Mouse (Mus musculus) left cerebral cortex, postnatal 10 days (tissue): ENCODE data around the gene Ctxn1. TPM values are rescaled to one million over a fixed set of nuclear protein-coding genes. Genes with fewer than 3 reads are reported as not detected.

Experiments used
- DNase-seq, 2 experiments: peaks; one replicate each; pipeline ENCODE4 v3.0.0; 2021 to 2022; ENCODE audit warnings: low spot score in 2 of 2, mixed read lengths in 1 of 2; ENCODE audit errors: extremely low spot score in 1 of 2
- intact Hi-C: fragments of 180-260 bp; cut with DNase I; formaldehyde crosslinking; loops from one replicate; pipeline ENCODE4 v1.15.1; 2025
- total RNA-seq, 2 experiments: library from RNA; stranded (reverse); gene quantifications; 2 replicates each; pipeline ENCODE4 v1.2.3; 2021

Ctxn1 gene
- total RNA-seq, 2 experiments from 2014 or later = 508 to 519 TPM

DNA sequence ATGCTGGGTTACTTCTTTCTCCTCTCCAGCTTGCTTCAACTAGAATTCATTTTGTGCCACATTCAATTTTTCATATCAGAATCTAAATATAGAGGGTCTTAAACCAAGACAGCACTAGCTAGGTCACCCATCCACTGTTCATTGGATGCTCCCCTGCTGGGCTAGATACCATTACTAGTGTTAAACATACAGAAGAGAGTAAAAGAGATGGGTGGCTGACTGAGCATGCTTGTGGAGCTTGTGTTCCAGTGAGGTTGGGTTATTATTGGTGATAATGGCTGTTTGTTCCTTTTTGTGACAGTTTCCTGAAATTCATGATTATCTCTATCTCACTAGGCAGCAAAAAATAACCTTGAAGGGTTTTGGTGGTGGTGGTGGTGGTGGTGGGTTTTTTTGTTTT lies 37.0 kb downstream of the Ctxn1 start:
- no peak for DNase-seq
- intact Hi-C loops = no loop called here

DNA sequence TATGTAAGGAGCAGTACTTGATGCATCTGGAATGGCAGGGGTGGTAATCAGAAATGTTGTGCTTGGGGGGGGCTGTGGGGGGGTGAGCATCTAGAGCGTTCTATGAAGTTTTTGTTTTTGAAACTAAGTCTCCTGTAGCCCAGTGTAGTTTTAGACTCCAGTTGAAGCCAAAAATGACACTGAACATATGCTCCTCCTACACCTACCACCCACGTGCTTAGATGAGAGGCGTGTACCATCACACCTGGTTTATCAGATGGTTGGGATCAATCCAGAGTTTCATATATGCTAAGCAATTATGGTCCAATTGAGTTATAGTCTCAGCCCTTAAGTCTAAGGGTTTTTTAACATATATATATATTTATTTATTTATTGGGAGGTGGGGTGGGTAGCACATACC lies 39.5 kb downstream of the Ctxn1 start:
- DNase-seq = no peak
- intact Hi-C loops = loop anchor here (2.0 kb wide), 1 partner anchor 15 kb away; no protein-coding TSS in a partner anchor

DNA sequence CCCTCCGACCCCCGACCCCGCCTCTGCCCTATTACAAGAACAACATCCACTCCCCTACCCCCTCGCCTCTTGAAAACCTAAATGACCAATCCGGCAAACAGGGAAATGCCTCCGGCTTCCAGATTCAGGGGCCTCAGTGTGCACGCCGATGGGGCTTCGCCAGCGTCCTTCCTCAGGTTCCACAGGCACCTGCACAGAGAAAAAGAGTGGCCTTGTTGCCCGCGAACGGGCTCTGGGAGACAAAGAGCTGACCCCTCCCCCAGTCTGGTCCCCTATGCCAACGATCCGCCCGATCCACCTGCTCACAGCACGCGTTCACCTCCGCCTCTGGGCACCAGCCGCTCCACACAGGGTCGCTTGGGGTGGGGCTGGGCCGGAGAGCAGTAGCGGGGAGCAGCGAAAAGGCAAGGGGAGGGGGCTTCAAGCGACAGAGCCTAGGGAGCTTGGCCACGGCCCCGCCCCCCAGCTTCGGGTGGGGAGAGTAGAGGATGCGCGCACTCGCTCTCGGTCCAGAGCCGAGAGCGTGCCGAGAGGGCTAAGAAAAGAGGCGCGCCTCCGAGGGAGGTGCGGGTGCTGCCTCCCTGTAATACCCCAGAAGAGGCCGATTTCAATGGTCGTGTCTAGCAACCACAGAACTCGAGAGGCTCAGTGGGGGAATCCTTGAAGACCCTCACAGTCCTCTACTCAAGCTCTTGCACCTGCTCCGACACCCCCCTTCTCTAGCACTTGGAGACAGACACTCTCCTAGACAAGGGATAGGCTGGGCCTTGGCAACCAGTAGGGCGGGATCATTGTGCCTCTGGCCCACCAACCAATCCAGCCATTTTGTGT lies 42.1 kb downstream of the Ctxn1 start, which contains the start of gene Prr36:
Gene Prr36, minus strand, starts transcription at position 669 of the 831 bp plus-strand sequence.
- intact Hi-C loops = no loop called here
- peak; percentile 67 to 83 for DNase-seq

DNA sequence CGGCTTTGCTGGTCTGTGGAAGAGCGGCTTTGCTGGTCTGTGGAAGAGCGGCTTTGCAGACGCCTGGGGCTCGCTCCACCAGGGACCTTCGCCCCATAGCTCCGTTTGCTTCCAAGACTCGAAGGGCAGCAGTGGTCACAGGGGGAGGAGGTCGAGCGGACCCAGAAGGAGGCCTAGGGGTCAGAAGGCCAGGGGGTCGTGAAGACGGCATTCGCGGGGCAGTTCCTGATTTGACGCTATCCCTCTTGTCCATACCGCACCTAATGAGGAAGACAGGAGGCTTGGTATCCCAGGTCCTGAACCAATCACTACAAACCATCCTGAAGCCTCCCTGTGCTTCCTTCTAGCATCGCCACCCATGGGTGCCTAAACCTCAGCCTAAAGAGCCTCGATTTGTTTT lies 42.8 kb downstream of the Ctxn1 start:
- intact Hi-C loops = no loop called here
- peak in 1 of 2 experiments; percentile 47 for DNase-seq

DNA sequence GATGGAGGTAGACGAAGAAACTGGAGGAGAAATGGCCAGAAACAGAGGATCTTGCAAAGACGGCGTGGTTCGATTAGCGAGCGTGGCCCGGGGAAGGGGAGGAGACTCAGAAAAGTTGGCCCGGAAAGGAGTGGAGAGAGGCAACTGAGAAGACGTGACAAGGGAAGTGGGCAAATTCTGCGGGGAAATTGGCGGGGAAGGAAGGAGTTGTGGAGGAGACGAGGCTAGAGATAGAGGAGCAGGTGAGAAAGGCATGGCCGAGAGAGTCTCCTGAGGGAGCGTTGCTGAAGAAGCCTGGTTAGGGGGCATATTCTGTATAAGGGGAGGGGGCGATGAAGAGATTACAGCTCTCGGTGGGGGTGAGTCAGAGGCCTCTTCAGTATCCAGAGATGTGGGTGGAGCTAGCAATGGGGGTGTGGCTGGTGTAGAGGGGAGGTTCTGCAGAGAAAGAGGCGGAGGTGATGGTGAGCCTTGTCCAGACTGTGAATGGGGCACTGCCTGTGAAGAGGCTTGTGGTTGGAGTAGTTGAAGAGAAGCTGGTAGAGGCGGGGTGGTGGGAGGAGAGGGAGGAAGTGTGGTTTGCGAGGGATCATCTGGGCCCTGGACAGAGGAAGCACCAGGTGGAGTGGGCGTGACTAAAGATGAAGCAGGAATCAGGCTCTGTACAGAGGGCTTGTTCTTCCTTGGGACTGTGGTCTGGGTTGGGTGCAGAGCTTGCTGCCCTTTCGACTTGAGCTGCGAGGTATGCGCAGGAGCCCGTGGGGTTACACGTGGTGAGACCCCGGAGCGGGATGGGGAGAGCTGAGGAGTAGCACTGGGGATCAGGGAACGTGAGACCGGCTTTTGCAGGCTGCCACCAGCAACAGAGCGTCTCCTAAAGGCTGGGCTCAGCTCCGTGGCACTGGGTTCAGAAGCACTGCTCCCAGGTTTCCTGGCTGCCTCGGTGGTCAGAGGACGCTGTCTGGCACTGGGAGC lies 44.8 kb downstream of the Ctxn1 start:
- intact Hi-C loops = no loop called here
- DNase-seq = peak in 1 of 2 experiments; percentile 58

DNA sequence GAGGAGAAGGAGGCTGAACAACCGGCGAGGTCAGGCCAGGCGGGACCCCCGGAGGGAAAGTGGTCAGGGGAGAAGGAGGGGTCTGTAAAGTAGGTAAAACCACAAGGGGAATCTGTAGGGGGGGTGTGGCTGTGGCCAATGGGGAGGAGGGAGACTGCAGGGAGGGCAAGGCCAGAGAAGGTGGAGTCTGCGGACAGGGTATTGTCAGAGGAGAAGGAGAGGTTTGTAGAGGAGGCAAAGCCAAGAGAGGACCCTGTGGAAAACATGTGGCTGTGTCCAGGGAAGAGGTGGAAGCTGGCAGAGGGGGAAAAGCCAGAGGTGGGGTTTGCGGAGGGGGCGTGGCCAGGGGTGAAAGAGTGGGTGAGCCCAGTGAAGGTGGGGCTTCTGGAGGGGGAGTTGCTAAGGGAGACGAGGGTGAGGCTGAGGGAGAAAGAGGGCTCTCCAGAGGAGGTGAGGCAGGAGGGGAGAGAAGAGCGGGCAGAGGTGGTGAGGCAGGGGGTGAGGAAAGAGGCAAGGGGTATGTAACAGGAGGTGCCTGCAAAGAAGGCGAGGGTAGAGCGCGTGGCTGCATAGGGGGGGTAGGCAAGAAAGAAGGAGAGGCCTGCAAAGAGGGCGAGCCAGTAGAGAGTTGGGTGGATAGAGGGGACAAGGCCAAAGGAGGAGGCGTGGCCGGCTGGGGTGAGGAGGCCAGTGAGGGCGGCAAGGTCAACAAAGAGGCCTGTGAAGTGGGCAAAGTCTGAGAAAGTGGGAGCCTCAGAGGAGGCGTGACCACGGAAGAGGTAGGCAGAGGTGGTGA lies 45.7 kb downstream of the Ctxn1 start:
- DNase-seq = peak in 1 of 2 experiments; percentile 70
- intact Hi-C loops = no loop called here

DNA sequence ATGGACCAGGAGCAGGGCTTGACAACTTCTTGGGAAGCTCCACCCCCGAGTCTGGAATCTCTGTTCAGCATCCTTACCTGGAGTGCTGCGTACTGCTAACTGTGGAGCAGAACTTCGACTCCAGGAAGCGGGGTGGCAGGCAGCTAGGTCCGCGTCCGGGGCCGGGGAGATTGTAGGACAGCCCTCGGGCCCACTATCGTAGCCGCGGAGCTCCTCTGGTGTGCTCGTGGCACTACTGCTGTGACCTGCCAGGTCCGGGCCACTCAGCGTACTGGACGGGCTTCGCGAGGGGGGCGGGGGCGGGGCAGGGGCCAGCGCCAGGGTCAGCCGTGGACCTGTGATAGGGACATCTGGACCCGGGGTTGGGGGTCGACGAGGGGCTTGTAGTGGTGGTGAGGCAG lies 46.3 kb downstream of the Ctxn1 start:
- peak in 1 of 2 experiments; percentile 52 for DNase-seq
- intact Hi-C loops = no loop called here

DNA sequence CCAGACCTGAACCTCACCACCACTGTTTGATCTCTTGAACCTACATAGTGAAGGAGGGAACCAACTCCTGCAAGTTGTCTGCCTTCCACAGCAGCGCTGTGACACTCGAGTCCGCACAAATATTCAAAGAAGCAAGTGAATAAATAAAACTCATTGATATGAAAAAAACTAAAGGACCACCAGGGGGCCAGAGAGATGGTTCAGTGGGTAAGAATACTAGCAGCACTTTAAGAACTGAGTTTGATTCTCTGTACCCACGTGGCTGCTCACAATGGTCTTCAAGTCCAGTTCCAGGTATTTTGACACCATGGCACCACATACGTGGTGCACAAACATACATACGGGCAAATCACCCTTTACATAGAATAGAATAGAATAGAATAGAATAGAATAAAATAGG lies 48.0 kb downstream of the Ctxn1 start:
- intact Hi-C loops = no loop called here
- DNase-seq = no peak

Other genes with a start within 250 kb of the Ctxn1 start
- gene Cd209f, start 153.4 kb downstream of the Ctxn1 start, total RNA-seq = under 1 TPM; 0.22 to 0.41 TPM
- gene Cd209g, start 125.2 kb downstream of the Ctxn1 start, total RNA-seq = under 1 TPM in 1 of 2 experiments, not detected in 1; 0.26 TPM
- gene Evi5l, start 92.7 kb downstream of the Ctxn1 start, total RNA-seq = 100 to 1,000 TPM; 127 to 130 TPM
- 10 to 100 TPM; 60.1 to 63.3 TPM for gene Prr36, start 41.8 kb downstream of the Ctxn1 start, total RNA-seq
- not detected for gene Lrrc8e, start 32.4 kb downstream of the Ctxn1 start, total RNA-seq
- gene Map2k7, start 20.5 kb downstream of the Ctxn1 start, total RNA-seq = 10 to 100 TPM; 59.8 to 68.6 TPM
- 1 to 10 TPM in 1 of 2 experiments, not detected in 1; 1.6 TPM for gene Gm49320, start 20.4 kb downstream of the Ctxn1 start, total RNA-seq
- gene Tgfbr3l, start 11.1 kb downstream of the Ctxn1 start, total RNA-seq = 1 to 10 TPM; 8.6 to 8.9 TPM
- 10 to 100 TPM; 32.3 to 33.3 TPM for gene Snapc2, start 6.2 kb downstream of the Ctxn1 start, total RNA-seq
- gene Timm44, start 16.6 kb upstream of the Ctxn1 start, total RNA-seq = 10 to 100 TPM; 67.1 to 73.9 TPM
- 10 to 100 TPM; 22.4 to 24.4 TPM for gene Ccl25, start 65.9 kb upstream of the Ctxn1 start, total RNA-seq
- gene Elavl1, start 66.1 kb upstream of the Ctxn1 start, total RNA-seq = 10 to 100 TPM; 69.0 to 70.5 TPM
- gene Cers4, start 233.8 kb upstream of the Ctxn1 start, total RNA-seq = 10 to 100 TPM; 55.5 to 59.0 TPM